ENCODE assay signal across 8 mouse cellular contexts in the genomic region with DNA sequence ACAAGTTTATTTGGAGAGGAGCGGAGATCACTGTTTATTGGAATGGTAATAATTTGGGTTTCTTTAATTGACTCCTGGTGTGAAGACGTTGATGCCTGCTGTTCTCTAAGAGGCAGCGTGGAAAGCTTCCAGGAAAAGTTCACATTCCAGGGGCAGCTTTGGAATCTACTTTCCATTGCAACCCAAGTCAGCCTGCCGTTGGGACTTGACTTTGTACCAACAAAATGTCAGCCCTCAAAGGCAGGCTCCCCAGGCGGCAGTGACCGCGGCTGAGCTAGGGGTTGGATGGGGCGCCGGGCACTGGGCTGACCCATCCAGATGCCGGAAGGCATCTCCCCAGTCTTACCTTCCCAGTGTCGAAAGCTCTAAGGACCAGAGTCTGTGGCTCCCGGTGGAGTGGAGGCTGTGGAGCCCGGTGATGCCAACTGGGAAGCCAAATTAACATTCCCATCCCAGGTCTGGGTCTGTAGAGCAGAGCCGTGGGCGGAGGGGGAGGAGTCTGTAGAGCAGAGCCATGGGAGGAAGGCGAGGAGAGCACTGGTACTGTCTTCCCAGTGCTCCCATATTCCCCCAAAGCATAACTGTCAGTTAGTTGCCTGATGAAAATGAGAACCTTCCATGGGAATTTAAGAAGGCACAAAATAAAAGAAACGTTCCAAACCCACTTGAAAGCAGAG. TPM values are rescaled to one million over a fixed set of nuclear protein-coding genes. Genes with fewer than 3 reads are reported as not detected.
DNase-seq lines count a peak whose midpoint lies in the region; ATAC-seq and TF ChIP-seq lines count a peak whose summit lies in the region.

No protein-coding gene starts in this region.

- TF ChIP-seq POLR2A in lung, adult 2 months (IDR thresholded peaks at IDR 0.05; ENCODE audit: borderline replicate concordance, extremely low read depth, low read depth, low read length) = no peak

- ATAC-seq in forebrain, embryonic 16.5 days = no peak
- ATAC-seq in embryonic facial prominence, embryonic 13.5 days (ENCODE audit: insufficient number of reproducible peaks, insufficient read depth, low FRiP score, low TSS enrichment, low read depth) = no peak
- no peak for ATAC-seq in monocyte, adult 5-6 weeks (replicated peaks; ENCODE audit: insufficient number of reproducible peaks, low FRiP score, low TSS enrichment, poor library complexity, severe bottlenecking)

- H3K4me1 ChIP-seq in forebrain, embryonic 10.5 days = peaks cover 26% of the 10 kb centered on the region
- no peaks in the 10 kb centered on the region for H3K4me1 ChIP-seq in forebrain, embryonic 16.5 days (replicated peaks; ENCODE audit: control insufficient read depth, insufficient read depth, low read length)
- peaks cover 12% of the 10 kb centered on the region for H3K4me1 ChIP-seq in embryonic facial prominence, embryonic 13.5 days
- H3K4me1 ChIP-seq in lung, adult 2 months (ENCODE audit: control insufficient read depth, insufficient read depth, low read length) = peaks cover 4% of the 10 kb centered on the region

- intact Hi-C loops in heart, postnatal 25 days (cut with DNase I) = no loop called here

- no peak for TF ChIP-seq CTCF in lung, adult 2 months (IDR thresholded peaks at IDR 0.05; ENCODE audit: insufficient read depth, low read length)

- peak; percentile 22 for DNase-seq in forebrain, embryonic 10.5 days (ENCODE audit: extremely low spot score, low spot score)
- DNase-seq in heart, postnatal 25 days (ENCODE audit: low spot score) = peak; percentile 16
- peak; percentile 31 for DNase-seq in lung, adult 2 months
- DNase-seq in cerebellum, adult 18-20 months = no peak
- no peak for DNase-seq in right cerebral cortex, postnatal 4 days

- H3K4me3 ChIP-seq in forebrain, embryonic 10.5 days = peak overlapping the region; percentile 4; the same call in 1 of the 2 replicates
- no peak overlapping the region for H3K4me3 ChIP-seq in forebrain, embryonic 16.5 days (replicated peaks; ENCODE audit: low read length)
- no peak overlapping the region for H3K4me3 ChIP-seq in embryonic facial prominence, embryonic 13.5 days
- H3K4me3 ChIP-seq in lung, adult 2 months (replicated peaks; ENCODE audit: extremely low read depth, low read depth, low read length) = no peak overlapping the region

- H3K9ac ChIP-seq in forebrain, embryonic 16.5 days (replicated peaks; ENCODE audit: low read depth, low read length) = no peak overlapping the region
- H3K9ac ChIP-seq in embryonic facial prominence, embryonic 13.5 days = no peak overlapping the region

- 0 out of 2 replicates have a peak overlapping the region, but pooled peaks have one; percentile 27 for H3K27ac ChIP-seq in forebrain, embryonic 10.5 days
- no peak overlapping the region for H3K27ac ChIP-seq in forebrain, embryonic 16.5 days (ENCODE audit: low read length)
- 0 out of 2 replicates have a peak overlapping the region, but pooled peaks have one; percentile 34 for H3K27ac ChIP-seq in embryonic facial prominence, embryonic 13.5 days

- no peaks in the 10 kb centered on the region for H3K36me3 ChIP-seq in forebrain, embryonic 10.5 days (replicated peaks)
- no peaks in the 10 kb centered on the region for H3K36me3 ChIP-seq in forebrain, embryonic 16.5 days (ENCODE audit: control insufficient read depth, insufficient read depth)
- no peaks in the 10 kb centered on the region for H3K36me3 ChIP-seq in embryonic facial prominence, embryonic 13.5 days

- WGBS in forebrain, embryonic 10.5 days = 36% methylated on average over 17 of the region's 17 CpGs
- WGBS in forebrain, embryonic 16.5 days = 31% methylated on average over 17 of the region's 17 CpGs
- 24% methylated on average over 17 of the region's 17 CpGs for WGBS in embryonic facial prominence, embryonic 13.5 days
- WGBS in lung, adult 2 months = 45% methylated on average over 17 of the region's 17 CpGs

- H3K4me2 ChIP-seq in forebrain, embryonic 16.5 days (ENCODE audit: low read length) = no peak overlapping the region
- peak overlapping the region; percentile 43 for H3K4me2 ChIP-seq in embryonic facial prominence, embryonic 13.5 days

- peaks cover 35% of the 10 kb centered on the region for H3K27me3 ChIP-seq in forebrain, embryonic 10.5 days (ENCODE audit: poor library complexity, severe bottlenecking)
- H3K27me3 ChIP-seq in forebrain, embryonic 16.5 days (replicated peaks; ENCODE audit: control insufficient read depth, insufficient read depth, low read length) = no peaks in the 10 kb centered on the region
- no peaks in the 10 kb centered on the region for H3K27me3 ChIP-seq in embryonic facial prominence, embryonic 13.5 days

- no peaks in the 10 kb centered on the region for H3K9me3 ChIP-seq in forebrain, embryonic 10.5 days
- H3K9me3 ChIP-seq in forebrain, embryonic 16.5 days (ENCODE audit: control insufficient read depth, low read length) = no peaks in the 10 kb centered on the region
- H3K9me3 ChIP-seq in embryonic facial prominence, embryonic 13.5 days = no peaks in the 10 kb centered on the region

RNA-seq across cellular contexts. Expression of a gene that starts 7.5 kb away (rescaled TPM):
- 0.76 and 1.3 TPM in 2 replicates for polyA plus RNA-seq in forebrain, embryonic 10.5 days (2016; fragmentation: Nextera tagmentation; extraction: Ambion mirVana)
- 6.2 and 6.3 TPM in 2 replicates for polyA plus RNA-seq in forebrain, embryonic 16.5 days (2015; fragmentation: Nextera tagmentation; extraction: Ambion mirVana)
- 2.7 and 2.8 TPM in 2 replicates for polyA plus RNA-seq in embryonic facial prominence, embryonic 13.5 days (2015; fragmentation: Nextera tagmentation; extraction: Ambion mirVana)
- total RNA-seq in heart, postnatal 25 days (2021) = under 1 TPM in 1 of 2 experiments, not detected in 1; 0.61 TPM
- polyA plus RNA-seq in lung, adult 2 months (2012; rRNA removed) = 1.6 and 2.5 TPM in 2 replicates
- total RNA-seq in monocyte, adult 5-6 weeks (2017) = 2.4 to 9.2 TPM (median 4.3 TPM) in 3 replicates

RNA-seq across cellular contexts. Expression of a gene that starts 26.4 kb away (rescaled TPM):
- polyA plus RNA-seq in forebrain, embryonic 10.5 days (2016; fragmentation: Nextera tagmentation; extraction: Ambion mirVana) = 9.4 and 9.6 TPM in 2 replicates
- 2.7 and 3.4 TPM in 2 replicates for polyA plus RNA-seq in forebrain, embryonic 16.5 days (2015; fragmentation: Nextera tagmentation; extraction: Ambion mirVana)
- 13.4 and 13.7 TPM in 2 replicates for polyA plus RNA-seq in embryonic facial prominence, embryonic 13.5 days (2015; fragmentation: Nextera tagmentation; extraction: Ambion mirVana)
- 1 to 10 TPM; 5.6 to 6.9 TPM for total RNA-seq in heart, postnatal 25 days (2021)
- polyA plus RNA-seq in lung, adult 2 months (2012; rRNA removed) = 39.4 and 41.0 TPM in 2 replicates
- 12.6 to 14.3 TPM (median 13.2 TPM) in 3 replicates for total RNA-seq in monocyte, adult 5-6 weeks (2017)

Comparison
In these comparisons a context has a peak if more than half of its experiments do, and no peak if none do; other contexts are left out.
1. DNase-seq: peak in forebrain, embryonic 10.5 days (single experiment), heart, postnatal 25 days (single experiment) and lung, adult 2 months (single experiment); none in cerebellum, adult 18-20 months (0 of 2) and right cerebral cortex, postnatal 4 days (single experiment).